Mouse (Mus musculus) stomach, postnatal 0 days (tissue): ENCODE measurements around the gene Nos3.

Experiments used
- CTCF ChIP-seq: IDR thresholded peaks from 2 replicates; pipeline ENCODE4 v1.5.1; 2016; ENCODE audit warnings: antibody characterized with exemption, low read depth, mild to moderate bottlenecking, moderate library complexity
- EP300 ChIP-seq: optimal IDR thresholded peaks from 2 replicates; pipeline ENCODE3; 2016; ENCODE audit warnings: antibody characterized with exemption

DNA sequence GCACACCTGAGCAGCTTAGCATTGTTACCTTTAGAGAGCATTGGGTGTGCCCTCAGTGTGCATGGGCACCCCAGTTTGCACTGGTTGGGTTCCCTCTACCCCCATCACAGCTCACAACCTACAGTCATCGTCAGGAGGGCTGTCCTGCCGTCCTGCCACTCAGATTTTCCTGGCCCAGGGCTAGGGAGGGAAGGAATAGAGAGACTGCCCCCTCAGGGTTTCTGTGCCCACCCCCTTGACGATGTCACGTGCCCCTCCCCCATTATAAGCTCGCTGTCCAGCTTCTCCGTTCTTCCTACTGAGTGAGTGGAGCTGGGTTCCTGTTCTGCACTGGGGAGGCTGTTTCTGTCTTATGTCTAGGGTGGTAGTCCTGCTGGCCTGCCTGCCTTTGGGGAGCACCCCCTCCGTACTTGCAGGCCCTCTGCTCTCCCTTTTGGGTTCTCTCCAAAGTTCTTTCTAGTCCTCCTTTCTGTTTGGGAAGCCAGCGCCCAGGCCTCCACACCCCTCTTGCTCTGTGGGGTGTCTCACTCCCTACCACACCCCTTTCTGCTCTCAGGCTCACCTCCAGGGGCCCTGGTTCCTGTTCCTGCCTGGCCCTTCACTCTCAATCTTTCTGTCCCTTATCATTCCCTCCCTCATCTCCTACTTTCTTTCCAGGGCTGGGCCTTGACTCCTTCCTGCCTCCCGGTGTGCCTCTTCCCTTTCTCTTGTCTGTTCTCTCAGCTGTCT, 62.1 kb downstream of the Nos3 start:
- TF ChIP-seq CTCF, result no peak
- no peak for TF ChIP-seq EP300
